Mouse (Mus musculus): Measurements from ENCODE around the gene Zfp598. TPM values are rescaled to one million over a fixed set of nuclear protein-coding genes. Genes with fewer than 3 reads are reported as not detected.

Zfp598 gene
- polyA plus RNA-seq, 1 experiment from 2014 or later: 21.9 TPM

- WGBS: under 1% methylated on average over 73 of the region's 76 CpGs
- H3K9ac ChIP-seq: peak within 1 kb of the TSS; percentile 81
- H3K9me3 ChIP-seq: no peaks in the 10 kb centered on the region
- ATAC-seq (replicated peaks): peak; percentile 90
- H3K4me3 ChIP-seq: peak within 1 kb of the TSS; percentile 79
- peak within 1 kb of the TSS; percentile 58 for H3K4me2 ChIP-seq
- peak within 1 kb of the TSS; percentile 91 for H3K27ac ChIP-seq
- peaks cover 17% of the 10 kb centered on the region for H3K36me3 ChIP-seq (replicated peaks)
- H3K4me1 ChIP-seq: peaks cover 23% of the 10 kb centered on the region
- peaks cover 3% of the 10 kb centered on the region; the same call in 1 of the 2 replicates for H3K27me3 ChIP-seq (replicated peaks)
These were observed 26.7 kb downstream of the Zfp598 start, which contains the start of the genes Gfer and Noxo1 for GRCm38 (mm10) chr17:24696011-24696697. Gfer (minus strand) TSS chr17:24696156. Noxo1 (plus strand) TSS chr17:24696234.

- Histone ChIP-seq H3K4me2 (no peak overlapping the region), H3K27me3 (replicated peaks) (peaks cover 3% of the 10 kb centered on the region; the same call in 1 of the 2 replicates), H3K9me3 (no peaks in the 10 kb centered on the region), H3K4me1 (peaks cover 21% of the 10 kb centered on the region), H3K4me3 (no peak overlapping the region), H3K9ac (no peak overlapping the region), H3K27ac (no peak overlapping the region), H3K36me3 (replicated peaks) (peaks cover 28% of the 10 kb centered on the region; the same call in 1 of the 2 replicates)
- WGBS: 16% methylated on average over 5 of the region's 5 CpGs
- ATAC-seq (replicated peaks): no peak
These were observed 28.5 kb downstream of the Zfp598 start for GRCm38 (mm10) chr17:24697985-24698384.

GRCm38 (mm10) chr17:24698715-24699114, 29.2 kb downstream of the Zfp598 start:
- Histone ChIP-seq H3K36me3 (replicated peaks) (peaks cover 29% of the 10 kb centered on the region; the same call in 1 of the 2 replicates), H3K9me3 (no peaks in the 10 kb centered on the region), H3K9ac (no peak overlapping the region), H3K4me2 (no peak overlapping the region), H3K4me3 (no peak overlapping the region), H3K4me1 (peaks cover 21% of the 10 kb centered on the region), H3K27me3 (replicated peaks) (peaks cover 3% of the 10 kb centered on the region; the same call in 1 of the 2 replicates), H3K27ac (no peak overlapping the region)
- ATAC-seq (replicated peaks): no peak
- WGBS: 70% methylated on average over 9 of the region's 9 CpGs

DNA sequence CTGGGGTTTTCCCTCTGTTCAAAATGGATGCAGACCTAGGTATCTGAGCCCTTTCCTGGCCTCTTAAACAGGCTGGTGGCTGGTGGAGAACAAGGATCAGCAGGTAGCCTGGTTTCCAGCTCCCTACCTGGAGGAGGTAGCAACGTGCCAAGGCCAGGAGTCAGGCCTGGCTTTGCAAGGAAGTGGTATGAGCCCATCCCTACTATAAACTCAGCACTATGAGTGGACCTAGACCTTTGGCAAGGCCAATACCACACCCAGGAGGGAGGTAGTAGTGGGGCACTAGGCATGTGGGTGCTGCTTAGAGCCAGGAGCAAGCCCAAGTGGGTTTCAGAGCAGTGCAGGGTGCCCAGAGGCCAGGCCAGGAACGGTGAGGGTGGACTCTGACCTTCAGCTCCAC, 30.0 kb downstream of the Zfp598 start:
- Histone ChIP-seq H3K9ac (no peak overlapping the region), H3K9me3 (no peaks in the 10 kb centered on the region), H3K4me1 (peaks cover 17% of the 10 kb centered on the region), H3K27ac (no peak overlapping the region), H3K4me2 (no peak overlapping the region), H3K4me3 (no peak overlapping the region), H3K27me3 (replicated peaks) (peaks cover 3% of the 10 kb centered on the region; the same call in 1 of the 2 replicates), H3K36me3 (replicated peaks) (peaks cover 37% of the 10 kb centered on the region; the same call in 1 of the 2 replicates)
- 78% methylated on average over 2 of the region's 2 CpGs for WGBS
- no peak for ATAC-seq (replicated peaks)

GRCm38 (mm10) chr17:24701251-24701650, 31.8 kb downstream of the Zfp598 start:
- WGBS: 93% methylated on average over 9 of the region's 9 CpGs
- H3K4me1 ChIP-seq: peaks cover 14% of the 10 kb centered on the region
- H3K4me3 ChIP-seq: no peak overlapping the region
- no peak overlapping the region for H3K4me2 ChIP-seq
- peaks cover 3% of the 10 kb centered on the region; the same call in 1 of the 2 replicates for H3K27me3 ChIP-seq (replicated peaks)
- H3K36me3 ChIP-seq (replicated peaks): peaks cover 42% of the 10 kb centered on the region; the same call in 1 of the 2 replicates
- H3K27ac ChIP-seq: no peak overlapping the region
- no peak for ATAC-seq (replicated peaks)
- H3K9ac ChIP-seq: no peak overlapping the region; the same call in 1 of the 2 replicates
- H3K9me3 ChIP-seq: no peaks in the 10 kb centered on the region

DNA sequence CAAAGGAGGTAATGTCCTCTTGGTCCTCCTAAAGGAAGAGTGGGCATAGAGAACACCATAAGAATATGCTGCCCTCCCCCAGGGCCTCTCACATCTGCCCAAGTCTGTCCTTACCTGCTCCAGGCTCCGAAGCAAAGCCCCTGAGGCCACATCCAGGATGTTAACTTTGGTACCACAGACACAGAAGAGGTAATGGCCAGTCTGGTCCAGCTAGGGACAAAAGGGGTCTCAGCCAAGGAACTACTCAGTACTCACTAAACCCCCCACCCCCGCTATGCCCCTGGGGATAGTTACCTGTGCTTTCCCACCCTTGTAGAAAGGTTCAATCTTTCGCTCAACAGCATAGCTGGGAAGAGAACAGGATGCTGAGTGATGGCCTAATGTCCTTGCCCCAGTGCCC, 36.3 kb downstream of the Zfp598 start:
- WGBS: 93% methylated on average over 3 of the region's 3 CpGs
- Histone ChIP-seq H3K9me3 (no peaks in the 10 kb centered on the region), H3K27me3 (replicated peaks) (no peaks in the 10 kb centered on the region), H3K36me3 (replicated peaks) (peaks cover 33% of the 10 kb centered on the region; the same call in 1 of the 2 replicates), H3K4me3 (no peak overlapping the region), H3K27ac (no peak overlapping the region), H3K4me2 (no peak overlapping the region), H3K4me1 (peaks cover 20% of the 10 kb centered on the region), H3K9ac (no peak overlapping the region)
- no peak for ATAC-seq (replicated peaks)

DNA sequence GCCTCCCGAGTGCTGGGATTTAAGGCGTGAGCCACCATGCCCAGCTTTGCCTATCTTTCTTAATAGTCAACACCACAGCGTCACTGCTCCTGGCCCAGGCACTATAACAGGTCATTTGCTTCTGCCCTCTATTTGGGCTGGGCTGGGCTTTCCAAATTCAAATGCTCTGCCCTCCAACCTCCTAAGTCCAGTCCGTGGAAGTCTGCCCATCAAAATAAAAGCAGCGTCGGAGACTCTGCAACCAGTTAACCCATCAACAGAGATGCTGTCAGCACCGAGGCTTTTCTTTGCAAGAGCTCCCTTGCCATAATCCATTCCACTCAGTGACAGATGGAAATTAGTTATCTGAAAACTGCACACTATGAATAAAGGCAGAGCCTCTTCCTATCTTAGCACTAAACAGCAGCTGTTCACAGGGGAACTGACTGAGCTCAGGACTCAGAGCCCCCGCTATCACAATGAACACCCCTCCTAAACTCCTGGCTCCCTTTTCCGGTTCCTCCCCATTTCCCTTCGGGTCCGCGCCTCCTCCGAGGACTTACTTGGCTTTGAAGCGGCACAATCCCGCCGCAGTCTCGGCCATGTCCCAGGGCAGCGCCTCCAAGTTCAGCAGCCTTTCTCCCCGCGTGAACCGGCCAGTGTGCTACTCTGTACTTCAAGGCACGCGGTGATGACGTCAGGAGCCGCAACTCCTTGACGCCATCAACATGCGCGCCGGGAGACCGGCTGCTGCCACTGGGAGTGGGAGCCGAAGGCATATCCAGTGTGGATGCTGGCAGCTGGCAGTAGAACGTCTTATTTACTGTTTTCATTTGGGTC, 37.7 kb downstream of the Zfp598 start, which contains the start of gene Tbl3:
Gene Tbl3, minus strand, starts transcription at position 679 of the 819 bp plus-strand sequence.
- peaks cover 20% of the 10 kb centered on the region; the same call in 1 of the 2 replicates for H3K36me3 ChIP-seq (replicated peaks)
- H3K4me3 ChIP-seq: peak within 1 kb of the TSS; percentile 92
- peak within 1 kb of the TSS; percentile 81 for H3K4me2 ChIP-seq
- H3K4me1 ChIP-seq: peaks cover 20% of the 10 kb centered on the region
- H3K27me3 ChIP-seq (replicated peaks): no peaks in the 10 kb centered on the region
- peak within 1 kb of the TSS; percentile 80 for H3K9ac ChIP-seq
- no peaks in the 10 kb centered on the region for H3K9me3 ChIP-seq
- ATAC-seq (replicated peaks): peak; percentile 89
- H3K27ac ChIP-seq: peak within 1 kb of the TSS; percentile 82
- WGBS: 4% methylated on average over 32 of the region's 32 CpGs

DNA sequence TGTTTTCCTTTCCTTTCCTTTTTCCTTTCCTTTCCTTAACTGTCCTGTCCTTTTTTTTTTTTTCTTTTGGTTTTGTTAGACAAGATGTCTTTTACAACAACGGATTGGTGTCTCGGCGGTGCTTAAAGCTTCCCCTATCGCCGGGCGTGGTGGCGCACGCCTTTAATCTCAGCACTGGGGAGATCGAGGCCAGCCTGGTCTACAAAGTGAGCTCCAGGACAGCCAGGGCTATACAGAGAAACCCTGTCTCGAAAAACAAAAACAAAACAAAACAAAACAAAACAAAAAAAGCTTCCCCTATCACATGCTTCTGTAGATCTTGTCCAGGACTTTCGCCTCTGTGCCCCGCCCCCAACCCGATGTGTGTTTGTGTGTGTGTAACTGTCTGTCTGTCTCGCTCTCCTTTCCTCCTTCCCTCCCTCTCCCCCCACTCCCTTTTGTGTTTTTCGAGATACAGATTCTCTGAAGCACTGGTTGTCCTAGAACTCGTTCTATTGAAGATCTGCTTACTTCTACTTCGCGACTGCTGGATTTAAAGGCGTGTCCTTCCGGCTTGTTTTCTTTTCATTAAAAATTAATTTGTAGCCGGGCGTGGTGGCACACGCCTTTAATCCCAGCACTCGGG, 38.4 kb downstream of the Zfp598 start:
- H3K27me3 ChIP-seq (replicated peaks): no peaks in the 10 kb centered on the region

DNA sequence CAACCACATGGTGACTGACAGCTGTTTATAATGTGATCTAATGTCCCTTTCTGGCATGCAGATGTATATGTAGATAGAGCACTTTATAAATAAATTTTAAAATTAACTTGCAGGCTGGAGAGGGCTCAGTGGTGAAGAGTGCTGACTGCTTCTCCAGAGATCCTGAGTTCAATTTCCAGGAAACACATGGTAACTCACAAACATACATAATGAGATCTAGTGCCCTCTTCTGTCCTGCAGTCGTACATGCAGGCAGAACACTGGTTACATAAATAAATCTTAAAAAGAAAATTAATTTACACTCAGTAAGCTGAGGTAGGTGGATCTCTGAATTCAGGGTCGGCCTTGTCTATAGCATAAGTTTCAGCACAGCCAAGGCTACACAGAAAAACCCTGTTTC, 39.2 kb downstream of the Zfp598 start:
- Histone ChIP-seq H3K9ac (no peak overlapping the region), H3K36me3 (replicated peaks) (peaks cover 13% of the 10 kb centered on the region; the same call in 1 of the 2 replicates), H3K9me3 (no peaks in the 10 kb centered on the region), H3K4me3 (no peak overlapping the region), H3K4me2 (no peak overlapping the region), H3K27ac (no peak overlapping the region), H3K27me3 (replicated peaks) (no peaks in the 10 kb centered on the region), H3K4me1 (peaks cover 20% of the 10 kb centered on the region)
- WGBS: 39% methylated on average over 2 of the region's 2 CpGs
- no peak for ATAC-seq (replicated peaks)

More for the DNA sequence above, 38.4 kb downstream of the Zfp598 start:
- peak overlapping the region; percentile 92 for H3K4me3 ChIP-seq
- H3K36me3 ChIP-seq (replicated peaks): peaks cover 15% of the 10 kb centered on the region; the same call in 1 of the 2 replicates
- WGBS: 6% methylated on average over 24 of the region's 24 CpGs
- H3K9me3 ChIP-seq: no peaks in the 10 kb centered on the region
- peak; percentile 76 for ATAC-seq (replicated peaks)
- H3K4me2 ChIP-seq: peak overlapping the region; percentile 81
- peak overlapping the region; percentile 80 for H3K9ac ChIP-seq
- peaks cover 20% of the 10 kb centered on the region for H3K4me1 ChIP-seq
- H3K27ac ChIP-seq: peak overlapping the region; percentile 82

- 21% methylated on average over 6 of the region's 6 CpGs for WGBS
- H3K27me3 ChIP-seq (replicated peaks): no peaks in the 10 kb centered on the region
These were observed 46.1 kb downstream of the Zfp598 start for GRCm38 (mm10) chr17:24715556-24715955.

GRCm38 (mm10) chr17:24716166-24716682, 46.7 kb downstream of the Zfp598 start:
- no peaks in the 10 kb centered on the region for H3K27me3 ChIP-seq (replicated peaks)
- H3K27ac ChIP-seq: no peak overlapping the region
- ATAC-seq (replicated peaks): no peak
- H3K36me3 ChIP-seq (replicated peaks): no peaks in the 10 kb centered on the region
- no peaks in the 10 kb centered on the region for H3K9me3 ChIP-seq
- WGBS: 96% methylated on average over 15 of the region's 15 CpGs
- H3K4me1 ChIP-seq: peaks cover 12% of the 10 kb centered on the region
- H3K4me3 ChIP-seq: no peak overlapping the region
- no peak overlapping the region for H3K9ac ChIP-seq
- no peak overlapping the region for H3K4me2 ChIP-seq

More at GRCm38 (mm10) chr17:24715556-24715955, 46.1 kb downstream of the Zfp598 start:
- Histone ChIP-seq H3K9ac (no peak overlapping the region), H3K4me3 (no peak overlapping the region), H3K36me3 (replicated peaks) (no peaks in the 10 kb centered on the region), H3K4me1 (0 out of 2 replicates have a peak, but pooled peaks cover 7% of the 10 kb centered on the region), H3K4me2 (no peak overlapping the region), H3K9me3 (no peaks in the 10 kb centered on the region), H3K27ac (no peak overlapping the region)
- no peak for ATAC-seq (replicated peaks)
